Mouse (Mus musculus) heart, adult 2 months (tissue): ENCODE data around the gene B4galnt4. TPM values are rescaled to one million over a fixed set of nuclear protein-coding genes. Genes with fewer than 3 reads are reported as not detected.

Experiments used
- DNase-seq, 2 experiments: peaks; one replicate each; pipeline ENCODE4 v3.0.0; 2021
- H3K27ac ChIP-seq: fragments of 200-600 bp; 2 replicates; pipeline ENCODE4 v1.8.1; 2022
- H3K27me3 ChIP-seq: fragments of 200-500 bp; 2 replicates; pipeline ENCODE4 v1.6.1; 2012; ENCODE audit warnings: mild to moderate bottlenecking, low read length, inconsistent platforms, mixed read lengths; ENCODE audit not compliant: control insufficient read depth, insufficient read depth
- H3K36me3 ChIP-seq: fragments of 200-500 bp; 2 replicates; pipeline ENCODE4 v1.6.1; 2012; ENCODE audit warnings: low read length, inconsistent platforms; ENCODE audit not compliant: control insufficient read depth, insufficient read depth
- H3K4me1 ChIP-seq: fragments of 200-500 bp; 2 replicates; pipeline ENCODE4 v1.6.1; 2011; ENCODE audit warnings: low read length; ENCODE audit not compliant: control insufficient read depth, insufficient read depth
- H3K4me3 ChIP-seq: fragments of 200-600 bp; 2 replicates; pipeline ENCODE4 v1.8.1; 2022
- H3K79me2 ChIP-seq: fragments of 200-500 bp; replicated peaks from 2 replicates; pipeline ENCODE4 v1.6.1; 2012; ENCODE audit warnings: mild to moderate bottlenecking, inconsistent platforms, low read length, moderate library complexity, mixed read lengths; ENCODE audit not compliant: control insufficient read depth, insufficient read depth
- H3K9ac ChIP-seq: fragments of 200-500 bp; 2 replicates; pipeline ENCODE4 v1.6.1; 2012; ENCODE audit warnings: low read depth, mild to moderate bottlenecking, control low read depth, inconsistent platforms, low read length, mixed read lengths
- CTCF ChIP-seq: fragments of 200-600 bp; IDR thresholded peaks from 2 replicates; pipeline ENCODE4 v1.8.1; 2022; ENCODE audit warnings: antibody characterized with exemption, mild to moderate bottlenecking, moderate library complexity
- EP300 ChIP-seq: fragments of 200-500 bp; IDR thresholded peaks from 2 replicates; pipeline ENCODE4 v1.6.1; 2011; ENCODE audit warnings: low read depth, low read length, control low read depth; ENCODE audit not compliant: insufficient read depth
- POLR2A ChIP-seq: fragments of 200-500 bp; IDR thresholded peaks from 2 replicates; pipeline ENCODE4 v1.6.1; 2011; ENCODE audit warnings: mild to moderate bottlenecking, low read depth, low read length, control low read depth; ENCODE audit not compliant: insufficient read depth
- WGBS: fragments of 180-500 bp; shearing (Covaris S2); methylation state at CpG from one replicate; pipeline ENCODE4 v1.1.7; 2018; 5-methylcytosine and 5-hydroxymethylcytosine counted together
- intact Hi-C: fragments of 180-260 bp; cut with DNase I; formaldehyde crosslinking; loops from one replicate; pipeline ENCODE4 v1.15.1; 2025
- polyA plus RNA-seq: library from polyadenylated mRNA; depleted of rRNA; stranded (reverse); fragments of >200 nt; gene quantifications from 2 replicates; pipeline ENCODE4 v1.2.3, GENCODE M21; 2012
- total RNA-seq, 2 experiments: library from RNA; stranded (reverse); gene quantifications; 2 replicates each; pipeline ENCODE4 v1.2.3; 2021

Gene B4galnt4
- total and polyA plus RNA-seq, 3 experiments: 0.04 to 0.07 TPM; not detected in 1

- TF ChIP-seq CTCF (peak; percentile 72), EP300 (no peak)
- no peaks in the 10 kb centered on the region for H3K36me3 ChIP-seq
- no peak overlapping the region for H3K9ac ChIP-seq
- intact Hi-C loops: loop anchor here (5.0 kb wide), 1 partner anchor 105 kb away; no protein-coding TSS in a partner anchor
- H3K4me1 ChIP-seq: no peaks in the 10 kb centered on the region; the same call in 1 of the 2 replicates
- H3K27ac ChIP-seq: no peak overlapping the region
- H3K79me2 ChIP-seq: no peaks in the 10 kb centered on the region
- no peak for DNase-seq
- H3K27me3 ChIP-seq: peaks cover 3% of the 10 kb centered on the region; the same call in 1 of the 2 replicates
- H3K4me3 ChIP-seq: no peak overlapping the region
- WGBS: 16% methylated on average over 23 of the region's 23 CpGs
Observed at GRCm38 (mm10) chr7:141072017-141072745, 11.3 kb downstream of the B4galnt4 start.

- 69% methylated on average over 4 of the region's 4 CpGs for WGBS
- DNase-seq: no peak
- intact Hi-C loops: loop anchor here (5.0 kb wide), 1 partner anchor 104 kb away; no protein-coding TSS in a partner anchor
- H3K4me3 ChIP-seq: no peak overlapping the region
- H3K27me3 ChIP-seq: peaks cover 3% of the 10 kb centered on the region; the same call in 1 of the 2 replicates
- H3K36me3 ChIP-seq: no peaks in the 10 kb centered on the region
- TF ChIP-seq CTCF (no peak), EP300 (no peak), POLR2A (no peak)
- H3K9ac ChIP-seq: no peak overlapping the region
- H3K27ac ChIP-seq: no peak overlapping the region
- H3K4me1 ChIP-seq: no peaks in the 10 kb centered on the region; the same call in 1 of the 2 replicates
- H3K79me2 ChIP-seq: no peaks in the 10 kb centered on the region
Observed at GRCm38 (mm10) chr7:141073782-141074181, 12.9 kb downstream of the B4galnt4 start.

- intact Hi-C loops: no loop called here
- DNase-seq: no peak
- 93% methylated on average over 15 of the region's 15 CpGs for WGBS
- Histone ChIP-seq H3K4me1 (no peaks in the 10 kb centered on the region), H3K79me2 (no peaks in the 10 kb centered on the region), H3K27me3 (no peaks in the 10 kb centered on the region), H3K27ac (no peak within 1 kb of the TSS), H3K9ac (no peak within 1 kb of the TSS), H3K4me3 (no peak within 1 kb of the TSS), H3K36me3 (no peaks in the 10 kb centered on the region)
- TF ChIP-seq EP300 (no peak), POLR2A (no peak), CTCF (no peak)
Observed at GRCm38 (mm10) chr7:141077841-141078240, 16.9 kb downstream of the B4galnt4 start, which contains the start of gene Pkp3. TSS of gene Pkp3 (plus strand) at chr7:141078218.

GRCm38 (mm10) chr7:141078876-141079275 lies 18.0 kb downstream of the B4galnt4 start:
- Histone ChIP-seq H3K27me3 (no peaks in the 10 kb centered on the region), H3K9ac (no peak overlapping the region), H3K4me3 (no peak overlapping the region), H3K36me3 (no peaks in the 10 kb centered on the region), H3K27ac (no peak overlapping the region), H3K79me2 (no peaks in the 10 kb centered on the region), H3K4me1 (no peaks in the 10 kb centered on the region)
- 80% methylated on average over 4 of the region's 4 CpGs for WGBS
- TF ChIP-seq POLR2A: no peak
- TF ChIP-seq CTCF: no peak
- TF ChIP-seq EP300: no peak
- DNase-seq: no peak
- intact Hi-C loops: no loop called here

- Histone ChIP-seq H3K36me3 (no peaks in the 10 kb centered on the region), H3K79me2 (no peaks in the 10 kb centered on the region), H3K27ac (no peak overlapping the region), H3K9ac (no peak overlapping the region), H3K27me3 (no peaks in the 10 kb centered on the region), H3K4me3 (no peak overlapping the region), H3K4me1 (no peaks in the 10 kb centered on the region)
- 37% methylated on average over 34 of the region's 34 CpGs for WGBS
- no peak for TF ChIP-seq CTCF
- no peak for TF ChIP-seq POLR2A
- no peak for TF ChIP-seq EP300
- intact Hi-C loops: no loop called here
- no peak for DNase-seq
Observed at GRCm38 (mm10) chr7:141079481-141080449, 18.9 kb downstream of the B4galnt4 start.
